Mouse (Mus musculus) ES-E14 (cell line): ENCODE data around the gene Ociad1.

Source experiments
- CHD2 ChIP-seq: IDR thresholded peaks from 2 replicates; pipeline ENCODE4 v1.6.1; 2014; ENCODE audit warnings: mild to moderate bottlenecking, low read depth, low read length, inconsistent platforms
- HCFC1 ChIP-seq: IDR thresholded peaks from 2 replicates; pipeline ENCODE4 v1.6.1; 2012; ENCODE audit warnings: low read length, inconsistent platforms, borderline replicate concordance; ENCODE audit not compliant: insufficient read depth
- MAFK ChIP-seq: IDR thresholded peaks from 2 replicates; pipeline ENCODE4 v1.6.1; 2014; ENCODE audit warnings: mild to moderate bottlenecking, low read depth, low read length, inconsistent platforms; ENCODE audit not compliant: insufficient read depth

DNA sequence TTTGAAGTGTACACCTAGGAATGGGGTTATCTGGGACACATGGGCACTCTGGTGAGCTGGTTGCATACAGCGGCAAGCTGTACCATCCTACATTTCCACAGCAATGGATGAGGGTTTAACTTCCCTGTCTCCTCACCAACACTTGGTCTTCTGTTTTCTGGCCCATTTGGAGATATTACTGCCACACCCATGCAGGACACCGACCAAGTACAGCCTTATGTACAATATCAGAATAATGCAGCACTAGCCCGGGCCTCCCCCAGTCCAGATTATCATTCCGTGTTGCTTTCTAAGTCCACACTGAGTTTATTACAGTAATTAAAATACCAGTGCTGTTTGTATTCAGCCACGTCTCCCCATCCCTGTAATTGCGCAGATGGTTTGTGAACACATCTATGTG lies 46.2 kb upstream of the Ociad1 start:
- TF ChIP-seq CHD2 (no peak), HCFC1 (no peak), MAFK (no peak)
